Mouse (Mus musculus) monocyte, adult 2 months (primary cell): ENCODE measurements around the gene Aacs.
"Not testable (repeated sequence)": the region's sequence is repeated elsewhere in the genome, so short reads cannot be mapped to it uniquely, and the experiment has no call there.

Experiments
- DNase-seq, 2 experiments: peaks; one replicate each; pipeline ENCODE4 v3.0.0; 2022; ENCODE audit warnings: low spot score in 2 of 2, low read depth in 1 of 2

The Aacs gene

GRCm38 (mm10) chr5:125465192-125465591 lies 10.4 kb upstream of the Aacs start:
- no peak for DNase-seq

- DNase-seq: peak; percentile 90 to 91
These were observed 9.9 kb upstream of the Aacs start for GRCm38 (mm10) chr5:125465701-125466106.

GRCm38 (mm10) chr5:125466483-125466882 lies 9.1 kb upstream of the Aacs start:
- DNase-seq: no peak

- DNase-seq: no peak
These were observed 8.4 kb upstream of the Aacs start for GRCm38 (mm10) chr5:125467261-125467660.

GRCm38 (mm10) chr5:125470713-125471112 lies 4.9 kb upstream of the Aacs start:
- DNase-seq: no peak

- no peak for DNase-seq
These were observed 2.7 kb upstream of the Aacs start for GRCm38 (mm10) chr5:125472796-125473475.

- no peak for DNase-seq
These were observed 584 bp upstream of the Aacs start for GRCm38 (mm10) chr5:125475030-125475429.

- no peak for DNase-seq
These were observed 642 bp downstream of the Aacs start for GRCm38 (mm10) chr5:125476286-125476625.

- no peak for DNase-seq
These were observed 1.2 kb downstream of the Aacs start for GRCm38 (mm10) chr5:125476799-125477198.

GRCm38 (mm10) chr5:125477533-125477932 lies 1.9 kb downstream of the Aacs start:
- DNase-seq: no peak

- DNase-seq: no peak
These were observed 2.4 kb downstream of the Aacs start for GRCm38 (mm10) chr5:125478037-125478436.

- DNase-seq: no peak
These were observed 3.8 kb downstream of the Aacs start for GRCm38 (mm10) chr5:125479376-125479775.

GRCm38 (mm10) chr5:125480434-125481231 lies 5.0 kb downstream of the Aacs start:
- DNase-seq: no peak

- DNase-seq: no peak
These were observed 6.9 kb downstream of the Aacs start for GRCm38 (mm10) chr5:125482474-125482873.

- DNase-seq: no peak
These were observed 8.3 kb downstream of the Aacs start for GRCm38 (mm10) chr5:125483712-125484611.

- no peak for DNase-seq
These were observed 9.6 kb downstream of the Aacs start for GRCm38 (mm10) chr5:125485031-125485778.

- no peak for DNase-seq
These were observed 10.5 kb downstream of the Aacs start for GRCm38 (mm10) chr5:125486088-125486487.

- DNase-seq: no peak
These were observed 11.9 kb downstream of the Aacs start for GRCm38 (mm10) chr5:125487375-125488115.

GRCm38 (mm10) chr5:125488116-125488455 lies 12.5 kb downstream of the Aacs start:
- no peak for DNase-seq

GRCm38 (mm10) chr5:125488953-125489352 lies 13.3 kb downstream of the Aacs start:
- not testable (repeated sequence) for DNase-seq
